Mouse (Mus musculus) CD4-positive, CD25-positive, alpha-beta regulatory T cell, adult 4 months (primary cell): ENCODE data around the gene Armc5. TPM values are rescaled to one million over a fixed set of nuclear protein-coding genes. Genes with fewer than 3 reads are reported as not detected.

ENCODE experiments used
- polyA plus RNA-seq, 2 experiments: library from polyadenylated mRNA; unstranded; fragments of 100-300 nt; shearing (Covaris generic); gene quantifications; one replicate each; pipeline ENCODE4 v1.2.1; 2017

Gene Armc5
- polyA plus RNA-seq, 2 experiments from 2014 or later: 3.9 to 4.1 TPM

Other genes with a start within 250 kb of the Armc5 start
- gene Pycard, start 243.5 kb upstream of the Armc5 start, polyA plus RNA-seq: 100 to 1,000 TPM; 247 to 260 TPM
- gene Trim72, start 233.4 kb upstream of the Armc5 start, polyA plus RNA-seq: not detected
- under 1 TPM; 0.56 to 0.70 TPM for gene Itgam, start 174.7 kb upstream of the Armc5 start, polyA plus RNA-seq
- gene Gm49368, start 174.7 kb upstream of the Armc5 start, polyA plus RNA-seq: not detected
- not detected for gene Itgax, start 107.8 kb upstream of the Armc5 start, polyA plus RNA-seq
- under 1 TPM in 1 of 2 experiments, not detected in 1; 0.15 TPM for gene Itgad, start 83.0 kb upstream of the Armc5 start, polyA plus RNA-seq
- gene Cox6a2, start 31.0 kb upstream of the Armc5 start, polyA plus RNA-seq: under 1 TPM in 1 of 2 experiments, not detected in 1; 0.82 TPM
- 1 to 10 TPM; 4.8 to 5.0 TPM for gene 9130023H24Rik, start 689 bp downstream of the Armc5 start, polyA plus RNA-seq
- 1 to 10 TPM; 1.2 to 1.8 TPM for gene Tgfb1i1, start 9.5 kb downstream of the Armc5 start, polyA plus RNA-seq
- under 1 TPM in 1 of 2 experiments, not detected in 1; 0.98 TPM for gene Slc5a2, start 28.3 kb downstream of the Armc5 start, polyA plus RNA-seq
- 10 to 100 TPM in 1 of 2 experiments, 1 to 10 TPM in 1; 7.2 to 10.5 TPM for gene BC017158, start 60.8 kb downstream of the Armc5 start, polyA plus RNA-seq
- gene Rgs10, start 181.4 kb downstream of the Armc5 start, polyA plus RNA-seq: 100 to 1,000 TPM; 541 to 576 TPM
- 10 to 100 TPM; 27.3 to 56.2 TPM for gene Tial1, start 224.4 kb downstream of the Armc5 start, polyA plus RNA-seq